Comparison of ENCODE assay signal across 9 mouse cellular contexts in the genomic region with DNA sequence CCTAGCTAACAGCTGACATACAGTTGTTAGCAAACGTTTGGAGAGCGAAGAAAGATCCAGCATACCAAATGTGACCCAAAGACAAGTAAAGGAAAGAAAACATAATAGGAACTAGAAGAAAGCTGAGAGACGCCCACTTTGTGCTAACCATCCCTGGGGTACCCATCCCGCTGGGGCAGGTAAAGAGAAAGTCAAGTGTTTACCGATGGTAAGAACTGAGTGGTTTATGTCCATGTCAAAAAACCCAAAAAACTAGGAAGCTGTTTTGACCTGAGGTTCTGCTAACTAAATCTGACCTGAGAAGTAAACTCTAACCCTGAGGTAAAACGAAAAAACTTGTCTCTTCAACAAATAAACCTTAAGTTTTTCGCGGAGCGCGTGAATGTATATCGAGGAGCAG. TPM values are rescaled to one million over a fixed set of nuclear protein-coding genes. Genes with fewer than 3 reads are reported as not detected.
DNase-seq lines count a peak whose midpoint lies in the region; ATAC-seq lines count a peak whose summit lies in the region.
"Had no signal": no experiment of that assay in that cellular context is flagged by ENCODE, and none has a peak within 500 bp of the region (broad histone marks: within the 10 kb centered on the region; RNA-seq: fewer than 3 reads in every experiment).

No protein-coding gene starts in this region.

- no peaks in the 10 kb centered on the region for H3K9me3 ChIP-seq in lung, embryonic 16.5 days (ENCODE audit: control insufficient read depth, low read length)
- no peaks in the 10 kb centered on the region for H3K9me3 ChIP-seq in erythroblast, embryonic 14.5 days (ENCODE audit: control insufficient read depth, low read length)
- no peaks in the 10 kb centered on the region for H3K9me3 ChIP-seq in limb, embryonic 15.5 days
- no peaks in the 10 kb centered on the region for H3K9me3 ChIP-seq in stomach, embryonic 14.5 days (ENCODE audit: control insufficient read depth, low read depth, low read length)

- DNase-seq in lung, postnatal 4 days, result no peak
- DNase-seq in spleen, postnatal 10 days (ENCODE audit: low spot score in 2 of 2), result no peak
- DNase-seq in right cerebral cortex, postnatal 14 days, result no peak

- WGBS in lung, embryonic 16.5 days, result 10% methylated on average over 11 of the region's 11 CpGs
- WGBS in limb, embryonic 15.5 days, result 13% methylated on average over 11 of the region's 11 CpGs
- 16% methylated on average over 11 of the region's 11 CpGs for WGBS in stomach, embryonic 14.5 days

- peaks cover 7% of the 10 kb centered on the region for H3K4me1 ChIP-seq in lung, embryonic 16.5 days (replicated peaks; ENCODE audit: control insufficient read depth, insufficient read depth, low read length)
- H3K4me1 ChIP-seq in erythroblast, embryonic 14.5 days (ENCODE audit: control insufficient read depth), result peaks cover 33% of the 10 kb centered on the region
- H3K4me1 ChIP-seq in limb, embryonic 15.5 days, result 0 out of 2 replicates have a peak, but pooled peaks cover 15% of the 10 kb centered on the region
- H3K4me1 ChIP-seq in stomach, embryonic 14.5 days (ENCODE audit: control insufficient read depth, insufficient read depth, low read length), result 0 out of 2 replicates have a peak, but pooled peaks cover 3% of the 10 kb centered on the region

- no peak for ATAC-seq in lung, embryonic 16.5 days (ENCODE audit: low read depth)
- no peak for ATAC-seq in limb, embryonic 15.5 days (ENCODE audit: insufficient number of reproducible peaks, low FRiP score, low TSS enrichment, low read depth)
- no peak for ATAC-seq in stomach, embryonic 14.5 days (ENCODE audit: insufficient number of reproducible peaks, insufficient read depth, low FRiP score, low read depth)
- ATAC-seq in megakaryocyte-erythroid progenitor cell, adult 5-6 weeks (replicated peaks; ENCODE audit: low FRiP score, low TSS enrichment, poor library complexity, severe bottlenecking), result no peak

- H3K4me3 ChIP-seq in lung, embryonic 16.5 days (ENCODE audit: low read length), result peak overlapping the region; percentile 88
- peak overlapping the region; percentile 92 for H3K4me3 ChIP-seq in erythroblast, embryonic 14.5 days (replicated peaks)
- peak overlapping the region; percentile 72 for H3K4me3 ChIP-seq in limb, embryonic 15.5 days
- peak overlapping the region; percentile 64 for H3K4me3 ChIP-seq in stomach, embryonic 14.5 days (ENCODE audit: low read depth, low read length)

- H3K9ac ChIP-seq in lung, embryonic 16.5 days (ENCODE audit: low read length), result peak overlapping the region; percentile 80
- H3K9ac ChIP-seq in limb, embryonic 15.5 days, result peak overlapping the region; percentile 73; the same call in 1 of the 2 replicates
- no peak overlapping the region for H3K9ac ChIP-seq in stomach, embryonic 14.5 days (replicated peaks; ENCODE audit: low read depth, low read length)

- H3K4me2 ChIP-seq in lung, embryonic 16.5 days (ENCODE audit: low read depth, low read length), result peak overlapping the region; percentile 75
- peak overlapping the region; percentile 80 for H3K4me2 ChIP-seq in limb, embryonic 15.5 days
- H3K4me2 ChIP-seq in stomach, embryonic 14.5 days (replicated peaks; ENCODE audit: low read depth, low read length), result peak overlapping the region; percentile 69

- H3K27me3 ChIP-seq in lung, embryonic 16.5 days (ENCODE audit: control insufficient read depth, insufficient read depth, low read depth, low read length), result no peaks in the 10 kb centered on the region
- H3K27me3 ChIP-seq in erythroblast, embryonic 14.5 days (ENCODE audit: control insufficient read depth), result peaks cover 12% of the 10 kb centered on the region
- H3K27me3 ChIP-seq in limb, embryonic 15.5 days, result no peaks in the 10 kb centered on the region; the same call in 1 of the 2 replicates
- no peaks in the 10 kb centered on the region for H3K27me3 ChIP-seq in stomach, embryonic 14.5 days (ENCODE audit: control insufficient read depth, insufficient read depth, low read length)

- no peak overlapping the region for H3K27ac ChIP-seq in lung, embryonic 16.5 days (ENCODE audit: low read length)
- H3K27ac ChIP-seq in limb, embryonic 15.5 days, result no peak overlapping the region
- H3K27ac ChIP-seq in stomach, embryonic 14.5 days (ENCODE audit: low read length), result no peak overlapping the region

- H3K36me3 ChIP-seq in lung, embryonic 16.5 days (ENCODE audit: control insufficient read depth, insufficient read depth, low read length), result peaks cover 6% of the 10 kb centered on the region
- H3K36me3 ChIP-seq in erythroblast, embryonic 14.5 days (ENCODE audit: control insufficient read depth), result peaks cover 23% of the 10 kb centered on the region
- peaks cover 13% of the 10 kb centered on the region for H3K36me3 ChIP-seq in limb, embryonic 15.5 days
- peaks cover 7% of the 10 kb centered on the region for H3K36me3 ChIP-seq in stomach, embryonic 14.5 days (ENCODE audit: control insufficient read depth, insufficient read depth, low read length)

RNA-seq across cellular contexts. Expression of a gene that starts 0.5 kb away (rescaled TPM):
- 15.0 and 16.1 TPM in 2 replicates for polyA plus RNA-seq in lung, embryonic 16.5 days (2015; fragmentation: Nextera tagmentation; extraction: Ambion mirVana)
- polyA plus RNA-seq in erythroblast, embryonic 14.5 days (2012), result 0.21 TPM in 2 replicates
- polyA plus RNA-seq in limb, embryonic 15.5 days (2015; fragmentation: Nextera tagmentation; extraction: Ambion mirVana), result 11.4 and 12.6 TPM in 2 replicates
- 13.8 and 19.2 TPM in 2 replicates for polyA plus RNA-seq in stomach, embryonic 14.5 days (2014; fragmentation: Nextera tagmentation; extraction: Ambion mirVana)
- 17.1 and 32.3 TPM in 2 replicates for total RNA-seq in megakaryocyte-erythroid progenitor cell, adult 5-6 weeks (2014; fragmentation: Nextera tagmentation)
- 13.0 and 17.4 TPM in 2 replicates for total RNA-seq in megakaryocyte-erythroid progenitor cell, adult 5-6 weeks (2017)

RNA-seq across cellular contexts. Expression of a gene that starts 0.6 kb away (rescaled TPM):
- polyA plus RNA-seq in lung, embryonic 16.5 days (2015; fragmentation: Nextera tagmentation; extraction: Ambion mirVana), result 2.1 and 3.2 TPM in 2 replicates
- polyA plus RNA-seq in erythroblast, embryonic 14.5 days (2012), result 0.03 TPM in 1 of 2 replicates, not detected in the other
- 0.17 TPM in 1 of 2 replicates, not detected in the other for polyA plus RNA-seq in limb, embryonic 15.5 days (2015; fragmentation: Nextera tagmentation; extraction: Ambion mirVana)
- 0.13 and 0.25 TPM in 2 replicates for polyA plus RNA-seq in stomach, embryonic 14.5 days (2014; fragmentation: Nextera tagmentation; extraction: Ambion mirVana)
- total RNA-seq in megakaryocyte-erythroid progenitor cell, adult 5-6 weeks (2014; fragmentation: Nextera tagmentation), result not detected in 2 replicates
- total RNA-seq in megakaryocyte-erythroid progenitor cell, adult 5-6 weeks (2017), result not detected in 2 replicates
- polyA plus RNA-seq: large intestine, adult 2 months had no signal

Comparison
In these comparisons a context has a peak if more than half of its experiments do, and no peak if none do; other contexts are left out.
1. RNA of a gene that starts 0.5 kb away (polyA plus RNA-seq): 15.0 to 16.1 TPM in lung, embryonic 16.5 days, 13.8 to 19.2 TPM in stomach, embryonic 14.5 days and 11.4 to 12.6 TPM in limb, embryonic 15.5 days; 0.21 TPM in erythroblast, embryonic 14.5 days; every median in the first group is over 10 times any median in the second.
2. Peak in every context shown above with its lines, with median percentiles within 50 percentile points of each other: H3K4me2 ChIP-seq and H3K4me3 ChIP-seq.